Mouse (Mus musculus) kidney, adult 8-10 months (tissue): ENCODE measurements around the gene 4930579F01Rik.

ENCODE experiments used
- DNase-seq, 2 experiments: peaks; one replicate each; pipeline ENCODE4 v3.0.0; 2022

Gene 4930579F01Rik

GRCm38 (mm10) chr3:138193683-138194302 is at the start of gene 4930579F01Rik:
Gene 4930579F01Rik (minus strand): TSS chr3:138193825.
- no peak for DNase-seq

GRCm38 (mm10) chr3:138242933-138243332 is 49.3 kb upstream of the 4930579F01Rik start:
- DNase-seq = peak; percentile 72 to 86

- DNase-seq = no peak
These were observed 48.5 kb upstream of the 4930579F01Rik start for GRCm38 (mm10) chr3:138242021-138242726.

GRCm38 (mm10) chr3:138241371-138241770 is 47.7 kb upstream of the 4930579F01Rik start:
- DNase-seq = peak; percentile 48 to 70

GRCm38 (mm10) chr3:138240942-138241341 is 47.3 kb upstream of the 4930579F01Rik start:
- no peak for DNase-seq

GRCm38 (mm10) chr3:138240411-138240810 is 46.8 kb upstream of the 4930579F01Rik start:
- DNase-seq = no peak

- peak in 1 of 2 experiments; percentile 47 for DNase-seq
These were observed 45.8 kb upstream of the 4930579F01Rik start for GRCm38 (mm10) chr3:138239461-138239860.

- DNase-seq = no peak
These were observed 44.4 kb upstream of the 4930579F01Rik start for GRCm38 (mm10) chr3:138238046-138238445.

- no peak for DNase-seq
These were observed 43.0 kb upstream of the 4930579F01Rik start for GRCm38 (mm10) chr3:138236546-138237163.

- DNase-seq = no peak
These were observed 37.9 kb upstream of the 4930579F01Rik start for GRCm38 (mm10) chr3:138231531-138231930.

- no peak for DNase-seq
These were observed 36.6 kb upstream of the 4930579F01Rik start for GRCm38 (mm10) chr3:138230266-138230665.

- DNase-seq = no peak
These were observed 35.8 kb upstream of the 4930579F01Rik start for GRCm38 (mm10) chr3:138229448-138229847.

GRCm38 (mm10) chr3:138227782-138228181 is 34.2 kb upstream of the 4930579F01Rik start:
- no peak for DNase-seq

- DNase-seq = no peak
These were observed 33.5 kb upstream of the 4930579F01Rik start for GRCm38 (mm10) chr3:138227082-138227481.

GRCm38 (mm10) chr3:138226476-138226875 is 32.9 kb upstream of the 4930579F01Rik start:
- DNase-seq = no peak

- peak in 1 of 2 experiments; percentile 65 for DNase-seq
These were observed 32.2 kb upstream of the 4930579F01Rik start for GRCm38 (mm10) chr3:138225853-138226252.

GRCm38 (mm10) chr3:138225331-138225730 is 31.7 kb upstream of the 4930579F01Rik start:
- DNase-seq = no peak

GRCm38 (mm10) chr3:138224363-138224954 is 30.8 kb upstream of the 4930579F01Rik start:
- DNase-seq = no peak

- DNase-seq = peak; percentile 72 to 84
These were observed 29.3 kb upstream of the 4930579F01Rik start for GRCm38 (mm10) chr3:138222952-138223351.

- no peak for DNase-seq
These were observed 28.9 kb upstream of the 4930579F01Rik start for GRCm38 (mm10) chr3:138222511-138222910.

GRCm38 (mm10) chr3:138221116-138221515 is 27.5 kb upstream of the 4930579F01Rik start:
- no peak for DNase-seq

- DNase-seq = no peak
These were observed 24.1 kb upstream of the 4930579F01Rik start, which contains the start of gene Adh7 for GRCm38 (mm10) chr3:138217631-138218264. Gene Adh7 (plus strand): TSS chr3:138217760.

- no peak for DNase-seq
These were observed 22.5 kb upstream of the 4930579F01Rik start for GRCm38 (mm10) chr3:138216091-138216490.
